Mouse (Mus musculus) midbrain, embryonic 10.5 days (tissue): Measurements from ENCODE around the gene Nlrp4f. TPM values are rescaled to one million over a fixed set of nuclear protein-coding genes. Genes with fewer than 3 reads are reported as not detected.

Experiments
- DNase-seq: peaks from one replicate; pipeline ENCODE4 v3.0.0-alpha.2; 2017; ENCODE audit warnings: low spot score
- H3K27ac ChIP-seq: fragments of 300-500 bp; sonication (generic); replicated peaks from 2 replicates; pipeline ENCODE4 v1.5.1; 2016; ENCODE audit warnings: mild to moderate bottlenecking
- H3K27me3 ChIP-seq: fragments of 300-500 bp; sonication (generic); 2 replicates; pipeline ENCODE4 v1.6.1; 2016; ENCODE audit warnings: low read depth, mild to moderate bottlenecking; ENCODE audit not compliant: poor library complexity, severe bottlenecking
- H3K36me3 ChIP-seq: fragments of 300-500 bp; sonication (generic); 2 replicates; pipeline ENCODE4 v1.6.1; 2016; ENCODE audit warnings: mild to moderate bottlenecking, moderate library complexity
- H3K4me1 ChIP-seq: fragments of 300-500 bp; sonication (generic); 2 replicates; pipeline ENCODE4 v1.6.1; 2016
- H3K4me3 ChIP-seq: fragments of 300-500 bp; sonication (generic); 2 replicates; pipeline ENCODE4 v1.5.1; 2016; ENCODE audit warnings: mild to moderate bottlenecking, moderate library complexity
- H3K9me3 ChIP-seq: fragments of 300-500 bp; sonication (generic); replicated peaks from 2 replicates; pipeline ENCODE4 v1.6.1; 2016; ENCODE audit warnings: mild to moderate bottlenecking
- WGBS: fragments of 180-500 bp; shearing (Covaris S2); methylation state at CpG from one replicate; pipeline ENCODE4 v1.1.7; 2016; 5-methylcytosine and 5-hydroxymethylcytosine counted together
- polyA plus RNA-seq: library from polyadenylated mRNA; unstranded; fragments of >200 nt; fragmentation: Nextera tagmentation; extraction: Ambion mirVana; gene quantifications from 2 replicates; pipeline ENCODE4 v1.2.1, GENCODE M21; 2016

Nlrp4f gene
- polyA plus RNA-seq, result 0.19 TPM in 1 of 2 replicates, not detected in the other

DNA sequence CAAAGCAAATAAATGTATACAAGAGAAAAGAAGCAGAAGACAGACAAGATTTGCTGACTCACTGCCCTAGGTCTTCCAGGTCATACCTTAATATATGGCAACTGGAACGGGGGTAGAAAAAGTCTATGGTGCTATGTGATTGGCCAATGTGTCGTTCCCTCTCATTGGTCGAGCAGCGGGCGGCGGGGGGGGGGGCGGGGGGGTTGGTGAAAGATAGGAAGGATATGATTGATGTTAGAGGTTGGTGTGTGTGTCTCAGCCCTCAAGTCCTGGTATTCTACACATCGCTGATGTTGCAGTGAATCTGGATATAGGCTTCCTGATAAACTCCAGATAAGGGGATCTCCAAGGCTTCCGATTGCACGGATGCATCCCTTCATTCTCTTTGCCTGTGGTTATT, at the start of gene Nlrp4f:
Nlrp4f (minus strand) TSS at position 101 of the 400 bp plus-strand sequence.
- DNase-seq, result no peak
- Histone ChIP-seq H3K4me1 (no peaks in the 10 kb centered on the region), H3K4me3 (no peak within 1 kb of the TSS), H3K9me3 (peaks cover 17% of the 10 kb centered on the region; the same call in 1 of the 2 replicates), H3K27me3 (no peaks in the 10 kb centered on the region), H3K36me3 (no peaks in the 10 kb centered on the region), H3K27ac (no peak within 1 kb of the TSS)
- WGBS, result 81% methylated on average over 10 of the region's 10 CpGs

GRCm38 (mm10) chr13:65243273-65243672, 37.5 kb upstream of the Nlrp4f start:
- Histone ChIP-seq H3K9me3 (peaks cover 70% of the 10 kb centered on the region), H3K4me3 (no peak overlapping the region), H3K36me3 (peaks cover 52% of the 10 kb centered on the region), H3K27ac (no peak overlapping the region), H3K27me3 (no peaks in the 10 kb centered on the region), H3K4me1 (peaks cover 14% of the 10 kb centered on the region)
- 93% methylated on average over 4 of the region's 4 CpGs for WGBS
- no peak for DNase-seq

GRCm38 (mm10) chr13:65242319-65242787, 36.6 kb upstream of the Nlrp4f start:
- H3K9me3 ChIP-seq, result peaks cover 62% of the 10 kb centered on the region
- H3K27ac ChIP-seq, result no peak overlapping the region
- no peaks in the 10 kb centered on the region for H3K27me3 ChIP-seq
- peaks cover 14% of the 10 kb centered on the region for H3K4me1 ChIP-seq
- WGBS, result 42% methylated on average over 27 of the region's 27 CpGs
- peaks cover 43% of the 10 kb centered on the region for H3K36me3 ChIP-seq
- no peak for DNase-seq
- H3K4me3 ChIP-seq, result peak overlapping the region; percentile 86

DNA sequence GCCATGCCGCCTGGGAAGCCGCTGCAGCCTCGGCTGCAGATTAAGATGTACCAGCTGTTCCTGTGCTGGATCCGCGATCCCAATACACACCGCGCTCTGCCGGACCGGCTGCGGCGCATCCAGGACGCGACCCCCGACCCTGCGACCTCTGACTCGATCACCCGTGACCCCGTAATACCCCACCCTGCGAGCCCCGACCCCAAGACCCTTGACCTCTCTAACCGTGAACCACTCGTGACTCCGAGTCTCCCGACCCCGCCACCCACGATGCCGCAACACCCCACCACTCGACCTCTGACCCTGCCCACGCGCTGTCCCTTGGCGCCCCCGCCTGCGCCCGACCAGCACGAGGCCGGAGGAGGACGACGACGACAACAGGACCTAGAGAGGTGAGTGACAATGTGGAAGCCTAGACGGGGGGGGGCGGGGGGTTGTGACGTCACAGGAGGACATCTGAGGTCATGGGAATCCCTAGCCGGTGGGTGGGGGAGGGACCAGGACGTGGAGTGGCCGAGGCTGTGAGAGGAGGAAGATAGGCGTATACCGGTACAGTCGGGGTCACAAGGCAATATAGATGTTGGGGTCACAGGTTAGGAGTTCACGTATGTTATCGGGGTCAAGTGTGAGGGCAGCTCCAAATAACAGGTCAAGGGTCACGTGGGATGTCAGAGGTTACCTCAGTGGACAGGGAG, 36.0 kb upstream of the Nlrp4f start:
- H3K9me3 ChIP-seq, result peaks cover 62% of the 10 kb centered on the region
- DNase-seq, result peak; percentile 47

DNA sequence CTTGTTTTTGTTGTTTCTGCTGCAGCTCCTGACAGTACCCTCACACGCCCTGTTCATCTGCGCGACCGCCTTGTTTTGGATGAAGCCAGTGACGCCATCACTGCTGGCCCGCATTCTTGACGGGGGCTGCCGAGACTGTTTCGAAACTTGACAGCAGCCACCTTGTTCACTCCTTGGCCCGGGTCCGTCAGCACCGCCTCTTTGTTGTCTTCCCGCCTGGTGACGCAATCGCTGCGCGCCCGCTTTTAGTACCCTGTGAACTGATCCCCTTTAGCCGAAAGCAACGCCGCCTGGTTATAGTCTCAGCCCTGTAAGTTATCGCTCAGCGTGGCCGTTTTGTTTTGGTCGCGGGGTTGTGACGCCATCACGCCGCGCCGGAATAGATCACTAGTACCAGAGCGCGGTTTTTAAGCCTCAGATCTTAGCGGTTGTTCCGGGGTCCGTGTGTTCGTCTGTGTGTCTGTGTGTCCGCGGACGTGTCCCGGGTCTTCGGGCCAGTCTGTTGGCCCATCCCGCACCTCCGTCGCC, 35.4 kb upstream of the Nlrp4f start:
- Histone ChIP-seq H3K27ac (peak overlapping the region; percentile 91), H3K27me3 (no peaks in the 10 kb centered on the region), H3K4me1 (peaks cover 14% of the 10 kb centered on the region), H3K4me3 (peak overlapping the region; percentile 86), H3K9me3 (peaks cover 62% of the 10 kb centered on the region), H3K36me3 (peaks cover 37% of the 10 kb centered on the region)
- WGBS, result under 1% methylated on average over 45 of the region's 45 CpGs
- peak; percentile 91 for DNase-seq

More for the DNA sequence above, 36.0 kb upstream of the Nlrp4f start:
- Histone ChIP-seq H3K4me3 (peak overlapping the region; percentile 86), H3K27me3 (no peaks in the 10 kb centered on the region), H3K4me1 (peaks cover 14% of the 10 kb centered on the region), H3K27ac (peak overlapping the region; percentile 91), H3K36me3 (peaks cover 39% of the 10 kb centered on the region)
- 4% methylated on average over 51 of the region's 51 CpGs for WGBS

DNA sequence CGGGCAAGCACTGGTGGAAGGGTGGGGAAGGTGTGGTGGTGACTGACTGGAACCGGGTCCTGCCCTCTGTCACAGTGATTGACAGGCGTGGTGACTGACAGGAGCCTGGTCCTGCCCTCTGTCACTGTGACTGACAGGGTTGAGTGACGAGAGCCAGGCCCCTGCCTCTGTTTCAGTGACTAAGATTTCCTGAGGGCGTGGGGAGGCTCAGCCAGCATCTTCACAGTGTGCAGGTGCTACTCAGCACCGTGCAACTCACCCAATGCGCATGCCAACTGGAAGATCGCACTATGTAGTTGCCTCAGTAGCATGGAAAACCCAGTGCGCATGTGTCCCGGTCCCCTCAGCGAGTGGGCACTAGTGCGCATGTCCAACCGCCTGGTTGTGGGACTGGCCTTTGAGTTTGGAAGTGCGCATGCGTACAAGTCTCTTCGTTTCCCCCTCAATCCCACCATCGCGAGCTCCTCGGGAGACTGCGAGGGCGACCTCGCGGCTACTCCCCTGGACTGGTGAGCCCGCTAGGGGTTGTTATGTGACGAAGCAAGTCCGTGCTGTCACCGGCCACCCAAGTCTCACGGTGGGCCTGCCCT, 34.8 kb upstream of the Nlrp4f start:
- Histone ChIP-seq H3K36me3 (peaks cover 31% of the 10 kb centered on the region), H3K27ac (peak overlapping the region; percentile 91), H3K27me3 (no peaks in the 10 kb centered on the region), H3K4me1 (peaks cover 14% of the 10 kb centered on the region), H3K9me3 (peaks cover 56% of the 10 kb centered on the region), H3K4me3 (peak overlapping the region; percentile 86)
- WGBS, result under 1% methylated on average over 28 of the region's 28 CpGs
- peak; percentile 94 for DNase-seq

DNA sequence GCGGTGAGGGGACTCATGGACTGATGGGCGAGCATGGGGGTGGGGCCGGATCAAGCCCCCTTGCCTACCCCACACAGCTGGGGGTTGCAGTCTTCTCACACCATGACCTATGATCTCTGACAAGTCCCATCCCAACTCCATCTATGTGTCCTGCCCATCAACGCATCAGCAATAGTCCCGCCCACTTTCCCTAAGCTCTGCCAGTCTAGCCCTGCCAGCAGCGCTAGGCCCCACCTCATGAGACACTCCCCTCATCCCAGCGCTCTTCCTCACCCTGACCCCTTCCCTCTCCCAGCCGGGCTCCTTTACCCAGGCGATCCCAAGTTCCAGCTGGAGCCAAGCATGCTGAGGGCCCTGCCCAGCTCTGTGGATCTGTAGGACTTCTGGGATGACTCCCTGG, 31.4 kb upstream of the Nlrp4f start:
- Histone ChIP-seq H3K36me3 (peaks cover under 1% of the 10 kb centered on the region; the same call in 1 of the 2 replicates), H3K27me3 (no peaks in the 10 kb centered on the region), H3K27ac (no peak overlapping the region), H3K9me3 (peaks cover 25% of the 10 kb centered on the region), H3K4me1 (peaks cover 10% of the 10 kb centered on the region), H3K4me3 (no peak overlapping the region)
- no peak for DNase-seq
- 74% methylated on average over 9 of the region's 9 CpGs for WGBS

GRCm38 (mm10) chr13:65226657-65227056, 20.9 kb upstream of the Nlrp4f start:
- H3K27ac ChIP-seq, result no peak overlapping the region
- DNase-seq, result no peak
- H3K27me3 ChIP-seq, result no peaks in the 10 kb centered on the region
- H3K36me3 ChIP-seq, result no peaks in the 10 kb centered on the region
- no peak overlapping the region for H3K4me3 ChIP-seq
- H3K4me1 ChIP-seq, result no peaks in the 10 kb centered on the region
- H3K9me3 ChIP-seq, result peaks cover 26% of the 10 kb centered on the region
- WGBS, result 85% methylated on average over 2 of the region's 2 CpGs

GRCm38 (mm10) chr13:65225945-65226344, 20.2 kb upstream of the Nlrp4f start:
- Histone ChIP-seq H3K9me3 (peaks cover 26% of the 10 kb centered on the region), H3K4me1 (no peaks in the 10 kb centered on the region), H3K36me3 (no peaks in the 10 kb centered on the region), H3K27ac (no peak overlapping the region), H3K27me3 (no peaks in the 10 kb centered on the region), H3K4me3 (no peak overlapping the region)
- WGBS, result 72% methylated on average over 6 of the region's 6 CpGs
- DNase-seq, result no peak

DNA sequence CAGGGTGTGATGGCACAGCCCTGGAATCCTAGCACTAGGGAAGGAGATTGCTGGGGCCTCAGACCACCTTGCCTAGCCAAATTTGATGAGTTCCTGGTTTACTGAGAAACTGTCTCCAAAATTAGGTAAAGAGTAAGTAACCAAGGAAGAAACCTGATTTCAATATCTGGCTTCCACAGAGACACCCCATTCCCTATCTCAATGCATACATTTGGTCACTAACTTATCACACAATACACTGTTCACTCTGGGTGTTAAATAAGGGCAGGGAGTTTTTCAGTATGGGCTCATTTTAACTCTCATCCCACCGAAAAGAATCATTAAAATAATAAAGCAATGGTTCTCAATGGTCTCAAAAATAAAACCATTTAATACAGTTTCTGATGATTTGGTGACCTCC, 5.1 kb downstream of the Nlrp4f start:
- H3K36me3 ChIP-seq, result no peaks in the 10 kb centered on the region
- H3K27me3 ChIP-seq, result no peaks in the 10 kb centered on the region
- H3K4me1 ChIP-seq, result no peaks in the 10 kb centered on the region
- DNase-seq, result no peak
- peaks cover 18% of the 10 kb centered on the region; the same call in 1 of the 2 replicates for H3K9me3 ChIP-seq
- no peak overlapping the region for H3K27ac ChIP-seq
- H3K4me3 ChIP-seq, result no peak overlapping the region
- 77% methylated on average over 1 of the region's 1 CpGs for WGBS

DNA sequence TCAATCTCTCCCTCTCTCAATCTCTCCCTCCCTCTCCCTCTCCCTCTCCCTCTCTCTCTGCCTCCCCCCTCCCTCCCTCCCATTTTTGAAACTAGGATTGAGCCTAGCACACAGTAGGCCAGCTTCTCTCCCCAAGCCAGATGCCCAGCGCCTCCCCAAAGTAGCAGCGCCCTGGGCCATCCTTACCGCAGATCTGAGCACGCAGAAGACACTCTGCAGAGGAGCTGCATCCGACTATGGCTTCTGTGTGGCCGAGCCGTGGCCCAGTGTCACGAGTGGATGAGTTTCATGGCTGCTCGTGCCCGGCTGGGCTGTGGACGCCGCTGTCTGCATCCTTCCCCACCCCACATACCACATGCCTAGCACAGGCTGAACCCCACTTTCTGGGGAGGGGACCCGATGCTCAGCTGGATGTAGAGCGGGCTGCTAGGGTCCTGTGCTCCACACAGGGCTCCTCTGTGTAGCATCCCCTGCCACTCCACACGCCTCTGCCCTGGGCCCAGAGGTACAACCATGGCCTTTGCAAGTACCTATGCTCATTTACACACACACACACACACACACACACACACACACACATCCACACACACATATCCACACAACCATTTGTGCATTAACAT, 29.2 kb downstream of the Nlrp4f start:
- H3K4me3 ChIP-seq, result no peak overlapping the region
- 58% methylated on average over 15 of the region's 15 CpGs for WGBS
- no peak overlapping the region for H3K27ac ChIP-seq

DNA sequence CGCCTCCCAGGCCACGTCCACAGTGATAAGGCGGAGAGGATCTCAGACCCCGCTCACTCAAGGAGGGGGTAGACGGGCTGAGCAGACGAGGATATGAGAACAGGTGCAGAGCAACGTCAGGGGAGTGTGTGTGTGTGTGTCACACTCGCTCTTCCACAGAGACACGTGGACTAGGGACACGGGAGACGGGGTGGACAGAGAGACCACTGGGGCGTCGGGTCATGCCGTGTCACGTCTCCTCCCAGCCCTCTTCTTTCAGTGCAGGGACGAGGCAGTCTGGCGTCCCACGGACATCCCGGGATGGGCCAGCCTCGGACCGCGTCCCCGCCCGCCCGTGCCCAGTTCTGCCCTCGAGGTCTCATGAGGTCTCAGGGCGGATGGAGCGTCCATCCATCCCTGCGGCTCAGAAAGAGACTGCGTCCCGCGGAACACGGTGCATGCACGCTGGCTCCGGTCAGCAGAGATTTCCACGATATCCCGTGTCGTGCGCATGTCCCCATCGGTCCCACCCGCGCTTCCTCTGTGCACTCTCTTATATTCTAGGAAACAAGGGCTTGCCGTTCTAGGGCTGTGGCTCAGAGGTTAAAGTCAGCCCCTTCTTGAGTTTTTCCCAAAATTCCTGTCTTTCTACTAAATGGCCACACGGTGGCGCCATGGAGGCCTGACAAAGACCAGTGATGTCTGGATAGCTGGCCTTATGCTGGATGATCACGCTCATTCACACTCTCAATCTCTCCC, 29.9 kb downstream of the Nlrp4f start:
- peak overlapping the region; percentile 50 for H3K4me3 ChIP-seq
- DNase-seq, result peak; percentile 51
- no peak overlapping the region for H3K27ac ChIP-seq
- 24% methylated on average over 46 of the region's 46 CpGs for WGBS
- H3K4me1 ChIP-seq, result peaks cover 5% of the 10 kb centered on the region; the same call in 1 of the 2 replicates
- no peaks in the 10 kb centered on the region for H3K36me3 ChIP-seq
- no peaks in the 10 kb centered on the region for H3K27me3 ChIP-seq
- peaks cover 6% of the 10 kb centered on the region; the same call in 1 of the 2 replicates for H3K9me3 ChIP-seq

More for the DNA sequence above, 29.2 kb downstream of the Nlrp4f start:
- Histone ChIP-seq H3K4me1 (peaks cover 5% of the 10 kb centered on the region; the same call in 1 of the 2 replicates), H3K9me3 (0 out of 2 replicates have a peak, but pooled peaks cover 4% of the 10 kb centered on the region), H3K27me3 (no peaks in the 10 kb centered on the region), H3K36me3 (no peaks in the 10 kb centered on the region)
- DNase-seq, result no peak
